Mouse (Mus musculus) G1E (cell line): ENCODE results near the gene Gnao1. TPM values are rescaled to one million over a fixed set of nuclear protein-coding genes. Genes with fewer than 3 reads are reported as not detected.

Source experiments
- ATAC-seq: 2 replicates; pipeline ENCODE4 v1.8.0; 2016; ENCODE audit warnings: mild to moderate bottlenecking; ENCODE audit not compliant: insufficient number of reproducible peaks, poor library complexity, low FRiP score, severe bottlenecking; ENCODE audit errors: extremely low read depth
- DNase-seq: peaks from one replicate; pipeline ENCODE4 v3.0.0; 2012; ENCODE audit warnings: low spot score
- H3K27me3 ChIP-seq: 2 replicates; pipeline ENCODE4 v1.6.1; 2012; ENCODE audit warnings: mild to moderate bottlenecking, low read length, inconsistent platforms; ENCODE audit not compliant: insufficient read depth
- H3K36me3 ChIP-seq: replicated peaks from 2 replicates; pipeline ENCODE3; 2012; ENCODE audit warnings: mild to moderate bottlenecking, inconsistent platforms
- H3K4me1 ChIP-seq: 2 replicates; pipeline ENCODE4 v1.6.1; 2012; ENCODE audit warnings: low read depth, low read length, inconsistent platforms, mixed read lengths; ENCODE audit not compliant: insufficient read depth
- H3K4me3 ChIP-seq: 2 replicates; pipeline ENCODE4 v1.5.1; 2012; ENCODE audit warnings: low read depth, mild to moderate bottlenecking, inconsistent platforms, low read length, moderate library complexity, mixed read lengths
- H3K9me3 ChIP-seq: replicated peaks from 2 replicates; pipeline ENCODE4 v1.6.1; 2012; ENCODE audit warnings: inconsistent platforms
- CTCF ChIP-seq: IDR thresholded peaks from 2 replicates; pipeline ENCODE4 v1.5.1; 2012; ENCODE audit warnings: low read depth, low read length, inconsistent platforms, mixed read lengths
- GATA1 ChIP-seq: IDR thresholded peaks from 2 replicates; pipeline ENCODE4 v1.6.1; 2012; ENCODE audit warnings: borderline replicate concordance, low read length, inconsistent platforms, mixed read lengths
- GATA2 ChIP-seq: IDR thresholded peaks from 2 replicates; pipeline ENCODE4 v1.6.1; 2012; ENCODE audit warnings: low read depth, low read length, inconsistent platforms, borderline replicate concordance
- POLR2AphosphoS5 ChIP-seq: IDR thresholded peaks from 2 replicates; pipeline ENCODE4 v1.6.1; 2012; ENCODE audit warnings: low read depth, low read length, inconsistent platforms; ENCODE audit not compliant: insufficient replicate concordance
- TAL1 ChIP-seq: conservative IDR thresholded peaks from 2 replicates; pipeline ENCODE4 v1.6.1; 2012; ENCODE audit warnings: low read depth, low read length, inconsistent platforms, mixed read lengths
- polyA plus RNA-seq: library from polyadenylated mRNA; stranded (reverse); fragments of >175 nt; gene quantifications from 2 replicates; pipeline ENCODE4 v1.2.3, GENCODE M21; 2012
- total RNA-seq, 2 experiments: library from RNA; stranded (forward) in 1 of 2; stranded (reverse) in 1 of 2; fragments of 200-1000 nt in 1 of 2; fragments of >200 nt in 1 of 2; fragmentation: Nextera tagmentation in 1 of 2; gene quantifications; 2 replicates each; pipeline ENCODE4 v1.2.3; 2014 to 2017

Gene Gnao1
- total and polyA plus RNA-seq, 3 experiments: 0.27 TPM; not detected in 2

- Histone ChIP-seq H3K9me3 (peaks cover 33% of the 10 kb centered on the region), H3K4me1 (no peaks in the 10 kb centered on the region), H3K27me3 (no peaks in the 10 kb centered on the region), H3K4me3 (no peak overlapping the region), H3K36me3 (no peaks in the 10 kb centered on the region)
- ATAC-seq: no peak
- no peak for DNase-seq
- no peak for TF ChIP-seq POLR2AphosphoS5
- TF ChIP-seq GATA1: no peak
- TF ChIP-seq TAL1: no peak
- no peak for TF ChIP-seq CTCF
- TF ChIP-seq GATA2: no peak
Observed at GRCm38 (mm10) chr8:93883771-93884170, 74.0 kb downstream of the Gnao1 start.

GRCm38 (mm10) chr8:93884316-93884715 lies 74.5 kb downstream of the Gnao1 start:
- TF ChIP-seq CTCF (no peak), TAL1 (no peak), GATA1 (no peak), POLR2AphosphoS5 (no peak), GATA2 (no peak)
- ATAC-seq: no peak

GRCm38 (mm10) chr8:93886181-93886580 lies 76.4 kb downstream of the Gnao1 start:
- H3K4me1 ChIP-seq: no peaks in the 10 kb centered on the region
- TF ChIP-seq POLR2AphosphoS5 (no peak), GATA1 (no peak)
- H3K27me3 ChIP-seq: no peaks in the 10 kb centered on the region
- H3K36me3 ChIP-seq: no peaks in the 10 kb centered on the region
- H3K4me3 ChIP-seq: no peak overlapping the region
- H3K9me3 ChIP-seq: peaks cover 38% of the 10 kb centered on the region
- DNase-seq (no peak), ATAC-seq (no peak)

More at GRCm38 (mm10) chr8:93884316-93884715, 74.5 kb downstream of the Gnao1 start:
- H3K27me3 ChIP-seq: no peaks in the 10 kb centered on the region
- no peaks in the 10 kb centered on the region for H3K36me3 ChIP-seq
- no peak overlapping the region for H3K4me3 ChIP-seq
- peaks cover 37% of the 10 kb centered on the region for H3K9me3 ChIP-seq
- DNase-seq: no peak
- no peaks in the 10 kb centered on the region for H3K4me1 ChIP-seq

- no peaks in the 10 kb centered on the region for H3K36me3 ChIP-seq
- TF ChIP-seq CTCF: no peak
- no peak for TF ChIP-seq GATA1
- TF ChIP-seq POLR2AphosphoS5: no peak
- DNase-seq (no peak), ATAC-seq (no peak)
- H3K4me1 ChIP-seq: no peaks in the 10 kb centered on the region
- no peak overlapping the region for H3K4me3 ChIP-seq
- H3K27me3 ChIP-seq: no peaks in the 10 kb centered on the region
- peaks cover 33% of the 10 kb centered on the region for H3K9me3 ChIP-seq
Observed at GRCm38 (mm10) chr8:93888150-93888676, 78.4 kb downstream of the Gnao1 start.

- Histone ChIP-seq H3K4me1 (no peaks in the 10 kb centered on the region), H3K27me3 (no peaks in the 10 kb centered on the region), H3K4me3 (no peak overlapping the region), H3K36me3 (no peaks in the 10 kb centered on the region), H3K9me3 (peaks cover 34% of the 10 kb centered on the region)
- no peak for DNase-seq
- TF ChIP-seq GATA2 (no peak), TAL1 (no peak), POLR2AphosphoS5 (no peak), GATA1 (no peak), CTCF (no peak)
- no peak for ATAC-seq
Observed at GRCm38 (mm10) chr8:93888702-93889480, 79.1 kb downstream of the Gnao1 start.

- TF ChIP-seq TAL1 (no peak), POLR2AphosphoS5 (no peak), GATA1 (no peak), CTCF (no peak), GATA2 (no peak)
- DNase-seq (no peak), ATAC-seq (no peak)
- H3K4me3 ChIP-seq: no peak overlapping the region
- peaks cover 21% of the 10 kb centered on the region for H3K9me3 ChIP-seq
- no peaks in the 10 kb centered on the region for H3K27me3 ChIP-seq
- no peaks in the 10 kb centered on the region for H3K4me1 ChIP-seq
- no peaks in the 10 kb centered on the region for H3K36me3 ChIP-seq
Observed at GRCm38 (mm10) chr8:93893556-93893955, 83.8 kb downstream of the Gnao1 start.
